Mouse (Mus musculus): ENCODE data around the gene Ldlr.

GRCm38 (mm10) chr9:21796919-21797318 lies 73.6 kb downstream of the Ldlr start:
- no peak for TF ChIP-seq CTCF (IDR thresholded peaks at IDR 0.05; ENCODE audit: extremely low read depth, insufficient read depth, low read length)
- TF ChIP-seq POLR2A (IDR thresholded peaks at IDR 0.05; ENCODE audit: extremely low read depth, insufficient read depth, low read length), result no peak

All from cortical plate, adult 2 months (tissue).